Mouse (Mus musculus): Measurements from ENCODE around the gene Ppip5k1.

The Ppip5k1 gene

GRCm38 (mm10) chr2:121300036-121300435, 55.2 kb downstream of the Ppip5k1 start:
- in situ Hi-C loops (cut with MboI; ENCODE audit: unreplicated experiment in 2 of 2) = no loop called here

GRCm38 (mm10) chr2:121299471-121299870, 55.7 kb downstream of the Ppip5k1 start:
- in situ Hi-C loops (cut with MboI; ENCODE audit: unreplicated experiment in 2 of 2) = no loop called here

- in situ Hi-C loops (cut with MboI; ENCODE audit: unreplicated experiment in 2 of 2) = no loop called here
Observed at GRCm38 (mm10) chr2:121298131-121298530, 57.1 kb downstream of the Ppip5k1 start.

- in situ Hi-C loops (cut with MboI; ENCODE audit: unreplicated experiment in 2 of 2) = no loop called here
Observed at GRCm38 (mm10) chr2:121297701-121298100, 57.5 kb downstream of the Ppip5k1 start.

- in situ Hi-C loops (cut with MboI; ENCODE audit: unreplicated experiment in 2 of 2) = no loop called here
Observed at GRCm38 (mm10) chr2:121296754-121297231, 58.4 kb downstream of the Ppip5k1 start.

- in situ Hi-C loops (cut with MboI; ENCODE audit: unreplicated experiment in 2 of 2) = no loop called here
Observed at GRCm38 (mm10) chr2:121295608-121296571, 59.3 kb downstream of the Ppip5k1 start.

GRCm38 (mm10) chr2:121294753-121295607, 60.2 kb downstream of the Ppip5k1 start:
- in situ Hi-C loops (cut with MboI; ENCODE audit: unreplicated experiment in 2 of 2) = no loop called here

- in situ Hi-C loops (cut with MboI; ENCODE audit: unreplicated experiment in 2 of 2) = no loop called here
Observed at GRCm38 (mm10) chr2:121294182-121294581, 61.0 kb downstream of the Ppip5k1 start.

- in situ Hi-C loops (cut with MboI; ENCODE audit: unreplicated experiment in 2 of 2) = no loop called here
Observed at GRCm38 (mm10) chr2:121292316-121293013, 62.7 kb downstream of the Ppip5k1 start.

GRCm38 (mm10) chr2:121289730-121290540, 65.3 kb downstream of the Ppip5k1 start:
- in situ Hi-C loops (cut with MboI; ENCODE audit: unreplicated experiment in 2 of 2) = no loop called here

GRCm38 (mm10) chr2:121288901-121289729, 66.1 kb downstream of the Ppip5k1 start, which contains the start of gene Map1a:
Gene Map1a (plus strand): TSS chr2:121289600.
- in situ Hi-C loops (cut with MboI; ENCODE audit: unreplicated experiment in 2 of 2) = no loop called here

- in situ Hi-C loops (cut with MboI; ENCODE audit: unreplicated experiment in 2 of 2) = no loop called here
Observed at GRCm38 (mm10) chr2:121287850-121288249, 67.3 kb downstream of the Ppip5k1 start.

GRCm38 (mm10) chr2:121271928-121272516, 83.2 kb downstream of the Ppip5k1 start:
- in situ Hi-C loops (cut with MboI; ENCODE audit: unreplicated experiment in 2 of 2) = no loop called here

- in situ Hi-C loops (cut with MboI; ENCODE audit: unreplicated experiment in 2 of 2) = no loop called here
Observed at GRCm38 (mm10) chr2:121271236-121271927, 83.8 kb downstream of the Ppip5k1 start, which contains the start of gene Trp53bp1. Gene Trp53bp1 (minus strand): TSS chr2:121271407.

- in situ Hi-C loops (cut with MboI; ENCODE audit: unreplicated experiment in 2 of 2) = no loop called here
Observed at GRCm38 (mm10) chr2:121270521-121271235, 84.5 kb downstream of the Ppip5k1 start.

- in situ Hi-C loops (cut with MboI; ENCODE audit: unreplicated experiment in 2 of 2) = no loop called here
Observed at GRCm38 (mm10) chr2:121268446-121268845, 86.8 kb downstream of the Ppip5k1 start.
